Mouse (Mus musculus): ENCODE measurements around the gene Manba. TPM values are rescaled to one million over a fixed set of nuclear protein-coding genes. Genes with fewer than 3 reads are reported as not detected.
"Not testable (repeated sequence)": the region's sequence is repeated elsewhere in the genome, so short reads cannot be mapped to it uniquely, and the experiment has no call there.

Gene Manba
- polyA plus RNA-seq, 1 experiment from 2014 or later = 35.2 TPM

DNA sequence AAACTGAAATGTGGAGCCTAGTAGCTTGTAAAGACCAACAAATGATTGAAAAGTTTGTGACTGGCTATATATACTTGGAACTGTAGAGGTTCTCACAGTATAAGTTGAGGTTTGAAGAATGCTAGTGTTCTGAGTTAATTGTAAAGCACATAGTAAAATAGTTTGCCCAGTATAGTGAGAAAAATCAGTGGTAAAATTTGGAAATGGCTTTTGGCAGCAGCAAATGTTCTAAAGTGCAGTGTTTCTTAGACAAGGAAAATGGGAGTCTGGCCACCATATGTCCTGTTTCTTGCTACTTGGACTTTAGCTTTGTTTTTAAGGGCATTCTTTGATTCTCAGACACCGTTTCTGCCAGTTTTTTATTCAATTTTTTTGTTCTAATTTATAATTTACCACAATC, 17.0 kb upstream of the Manba start:
- ATAC-seq (replicated peaks; ENCODE audit: insufficient number of reproducible peaks, insufficient read depth, low FRiP score, low read depth) = no peak
- no peak overlapping the region for H3K4me3 ChIP-seq
- H3K4me1 ChIP-seq (replicated peaks) = peaks cover 12% of the 10 kb centered on the region
- no peaks in the 10 kb centered on the region for H3K9me3 ChIP-seq (replicated peaks)
- no peak overlapping the region for H3K27ac ChIP-seq
- 84% methylated on average over 1 of the region's 1 CpGs for WGBS
- no peak overlapping the region for H3K9ac ChIP-seq
- no peak overlapping the region for H3K4me2 ChIP-seq
- H3K36me3 ChIP-seq = peaks cover 16% of the 10 kb centered on the region
- H3K27me3 ChIP-seq = no peaks in the 10 kb centered on the region

DNA sequence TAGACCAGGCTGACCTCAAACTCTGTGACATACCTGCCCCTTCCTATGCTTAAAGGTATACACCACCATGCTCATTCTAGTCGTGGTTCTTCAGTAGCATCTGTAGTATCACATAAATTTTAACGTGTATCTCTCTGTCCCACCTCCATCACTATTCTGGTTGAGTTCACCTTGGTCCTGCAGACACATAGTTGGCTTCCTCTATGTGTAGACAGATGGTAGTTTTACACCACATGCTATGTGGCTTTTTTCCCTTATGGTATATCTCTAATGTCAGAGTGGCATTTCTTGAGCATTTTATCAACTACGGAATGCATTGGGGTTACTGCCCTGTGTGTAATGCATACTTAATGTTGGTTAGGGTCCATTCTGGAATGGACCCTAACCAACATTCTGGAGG, 16.3 kb upstream of the Manba start:
- ATAC-seq (replicated peaks; ENCODE audit: insufficient number of reproducible peaks, insufficient read depth, low FRiP score, low read depth) = no peak
- no peaks in the 10 kb centered on the region for H3K27me3 ChIP-seq
- H3K9ac ChIP-seq = no peak overlapping the region
- 44% methylated on average over 3 of the region's 3 CpGs for WGBS
- H3K36me3 ChIP-seq = peaks cover 11% of the 10 kb centered on the region
- H3K4me3 ChIP-seq = no peak overlapping the region
- H3K9me3 ChIP-seq (replicated peaks) = no peaks in the 10 kb centered on the region
- H3K4me1 ChIP-seq (replicated peaks) = peaks cover 12% of the 10 kb centered on the region
- H3K4me2 ChIP-seq = no peak overlapping the region
- no peak overlapping the region for H3K27ac ChIP-seq

DNA sequence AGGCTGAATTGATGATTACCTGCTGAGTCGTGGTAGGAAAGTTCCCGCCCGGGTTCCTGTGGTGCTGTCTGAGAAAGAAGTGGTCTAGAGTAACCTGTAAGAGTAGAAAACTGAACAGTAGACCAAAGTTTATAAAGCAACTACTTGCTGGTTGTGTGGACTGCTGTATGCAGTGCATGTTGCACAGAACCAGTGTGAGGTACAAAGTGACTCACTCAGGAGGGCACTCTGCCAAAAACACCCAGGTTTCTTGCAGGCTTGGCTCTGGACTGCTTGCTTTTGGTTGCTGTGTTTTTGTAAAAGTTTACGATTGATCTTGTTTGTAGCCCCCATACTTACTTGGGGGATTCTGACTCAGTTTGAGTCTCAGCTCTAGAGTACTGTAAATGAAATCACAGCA, 15.4 kb upstream of the Manba start:
- no peak overlapping the region for H3K4me2 ChIP-seq
- WGBS = 34% methylated on average over 4 of the region's 4 CpGs
- no peaks in the 10 kb centered on the region for H3K9me3 ChIP-seq (replicated peaks)
- H3K4me1 ChIP-seq (replicated peaks) = peaks cover 9% of the 10 kb centered on the region
- H3K36me3 ChIP-seq = peaks cover 4% of the 10 kb centered on the region
- H3K27me3 ChIP-seq = no peaks in the 10 kb centered on the region
- H3K9ac ChIP-seq = no peak overlapping the region
- peak overlapping the region; percentile 50 for H3K27ac ChIP-seq
- peak; percentile 79 for ATAC-seq (replicated peaks; ENCODE audit: insufficient number of reproducible peaks, insufficient read depth, low FRiP score, low read depth)
- H3K4me3 ChIP-seq = no peak overlapping the region

DNA sequence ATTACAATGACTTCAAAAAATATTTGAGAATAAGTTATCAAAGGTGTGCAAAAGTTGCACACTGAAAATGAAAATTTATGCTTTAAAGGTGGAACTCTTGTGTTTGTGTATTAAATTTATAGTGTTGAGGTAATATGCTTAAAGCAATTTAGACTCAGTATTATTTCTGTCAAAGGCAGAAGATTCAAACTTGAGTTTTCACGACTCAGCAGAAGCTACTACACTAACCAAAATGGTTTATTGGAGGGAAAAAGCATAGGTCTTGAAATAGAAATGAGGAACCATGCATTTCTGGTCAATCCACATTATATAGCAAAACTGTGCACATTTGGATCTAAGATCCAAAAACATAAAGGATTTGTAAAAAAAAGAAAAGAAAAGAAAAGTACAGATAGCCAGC, 14.6 kb upstream of the Manba start:
- Histone ChIP-seq H3K4me3 (no peak overlapping the region), H3K4me2 (no peak overlapping the region), H3K27ac (no peak overlapping the region), H3K4me1 (replicated peaks) (peaks cover 9% of the 10 kb centered on the region), H3K9ac (no peak overlapping the region), H3K27me3 (no peaks in the 10 kb centered on the region), H3K36me3 (peaks cover 4% of the 10 kb centered on the region), H3K9me3 (replicated peaks) (no peaks in the 10 kb centered on the region)
- no peak for ATAC-seq (replicated peaks; ENCODE audit: insufficient number of reproducible peaks, insufficient read depth, low FRiP score, low read depth)
- WGBS = 76% methylated on average over 1 of the region's 1 CpGs

DNA sequence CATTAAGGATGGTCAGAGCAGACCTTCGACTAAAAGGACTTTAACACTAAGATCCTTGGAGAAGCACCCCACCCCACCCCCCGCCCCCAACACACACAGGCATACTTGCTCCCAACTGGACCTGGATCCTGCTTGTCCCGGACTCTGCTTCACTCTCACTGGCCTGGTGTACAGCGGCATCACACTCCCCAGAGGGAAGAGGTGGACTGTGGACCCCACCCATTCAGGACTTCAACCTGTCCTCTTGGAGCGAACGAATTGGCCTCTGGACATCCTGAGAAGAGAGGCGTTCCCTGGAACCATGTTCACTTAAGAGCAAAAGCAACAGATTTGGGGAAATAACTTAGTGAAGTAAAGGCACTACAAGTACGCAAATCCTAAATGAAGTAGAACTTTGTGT, 10.4 kb upstream of the Manba start:
- no peak overlapping the region for H3K27ac ChIP-seq
- no peaks in the 10 kb centered on the region for H3K36me3 ChIP-seq
- no peaks in the 10 kb centered on the region for H3K27me3 ChIP-seq
- WGBS = 81% methylated on average over 8 of the region's 8 CpGs
- no peak for ATAC-seq (replicated peaks; ENCODE audit: insufficient number of reproducible peaks, insufficient read depth, low FRiP score, low read depth)
- no peak overlapping the region for H3K9ac ChIP-seq
- H3K4me3 ChIP-seq = no peak overlapping the region
- H3K9me3 ChIP-seq (replicated peaks) = no peaks in the 10 kb centered on the region
- no peak overlapping the region for H3K4me2 ChIP-seq
- H3K4me1 ChIP-seq (replicated peaks) = peaks cover 4% of the 10 kb centered on the region

DNA sequence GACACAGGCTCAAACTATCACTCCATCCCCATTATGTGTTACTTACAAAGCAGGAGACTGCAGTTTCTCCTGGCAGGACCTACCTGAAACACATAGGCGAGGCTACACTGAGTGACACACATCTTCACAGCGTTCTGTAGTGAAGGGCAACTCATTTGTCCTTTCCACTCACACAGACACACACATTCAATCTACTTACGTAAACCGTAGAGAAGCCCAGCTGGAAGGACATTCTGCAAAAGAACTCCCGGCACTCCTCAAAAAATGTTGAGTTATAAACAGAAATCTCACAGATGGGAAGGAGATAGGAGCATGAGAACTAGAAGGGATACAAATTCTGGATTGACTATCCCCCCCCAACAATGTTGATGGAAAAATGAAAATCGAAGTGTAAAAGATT, 9.1 kb upstream of the Manba start:
- no peak for ATAC-seq (replicated peaks; ENCODE audit: insufficient number of reproducible peaks, insufficient read depth, low FRiP score, low read depth)
- 64% methylated on average over 6 of the region's 6 CpGs for WGBS

DNA sequence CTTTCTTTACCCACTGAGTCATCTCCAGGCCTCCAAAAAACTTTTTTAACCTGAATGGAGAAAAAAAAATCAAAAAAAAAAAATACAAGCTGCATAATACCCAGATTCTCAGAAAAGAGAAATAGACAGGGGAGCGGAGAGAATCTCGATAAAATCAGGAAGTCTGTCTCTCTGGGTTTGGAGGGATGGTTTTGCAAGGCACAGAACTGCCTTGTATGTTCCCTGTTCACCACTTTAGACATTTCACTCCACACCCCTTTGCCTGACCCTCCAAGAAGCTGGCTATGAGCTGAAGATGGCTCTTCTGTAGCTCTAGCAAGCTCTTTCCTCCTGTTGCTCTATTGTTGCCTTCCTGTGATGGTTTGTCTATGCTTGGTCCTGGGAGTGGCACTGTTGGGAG, 8.4 kb upstream of the Manba start:
- H3K4me2 ChIP-seq = no peak overlapping the region
- no peak for ATAC-seq (replicated peaks; ENCODE audit: insufficient number of reproducible peaks, insufficient read depth, low FRiP score, low read depth)
- no peaks in the 10 kb centered on the region for H3K9me3 ChIP-seq (replicated peaks)
- H3K27me3 ChIP-seq = no peaks in the 10 kb centered on the region
- no peaks in the 10 kb centered on the region for H3K36me3 ChIP-seq
- H3K4me3 ChIP-seq = no peak overlapping the region
- 86% methylated on average over 2 of the region's 2 CpGs for WGBS
- no peaks in the 10 kb centered on the region for H3K4me1 ChIP-seq (replicated peaks)
- H3K9ac ChIP-seq = no peak overlapping the region
- H3K27ac ChIP-seq = no peak overlapping the region

More for the DNA sequence above, 9.1 kb upstream of the Manba start:
- Histone ChIP-seq H3K4me1 (replicated peaks) (no peaks in the 10 kb centered on the region), H3K27ac (no peak overlapping the region), H3K36me3 (no peaks in the 10 kb centered on the region), H3K9me3 (replicated peaks) (no peaks in the 10 kb centered on the region), H3K4me2 (no peak overlapping the region), H3K4me3 (no peak overlapping the region), H3K9ac (no peak overlapping the region), H3K27me3 (no peaks in the 10 kb centered on the region)

DNA sequence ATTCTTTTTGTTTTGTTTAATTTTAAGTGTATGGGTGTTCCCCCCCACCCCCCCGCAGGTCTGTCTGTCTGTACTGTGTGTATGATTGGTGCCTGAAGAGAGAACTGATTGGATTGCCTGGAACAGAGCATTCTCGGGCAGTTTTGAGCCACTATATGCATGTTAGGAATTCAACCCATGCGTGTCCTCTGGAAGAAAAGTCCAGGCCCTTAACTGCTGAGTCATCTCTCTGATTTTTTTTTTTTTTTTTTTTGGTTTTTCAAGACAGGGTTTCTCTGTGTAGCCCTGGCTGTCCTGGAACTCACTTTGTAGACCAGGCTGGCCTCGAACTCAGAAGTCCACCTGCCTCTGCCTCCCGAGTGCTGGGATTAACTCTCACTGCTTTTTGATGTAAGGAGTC, 6.3 kb upstream of the Manba start:
- not testable (repeated sequence) for H3K4me3 ChIP-seq; H3K4me1 ChIP-seq (replicated peaks); H3K36me3 ChIP-seq; H3K4me2 ChIP-seq; H3K27ac ChIP-seq; H3K9ac ChIP-seq; ATAC-seq (replicated peaks; ENCODE audit: insufficient number of reproducible peaks, insufficient read depth, low FRiP score, low read depth); H3K9me3 ChIP-seq (replicated peaks); H3K27me3 ChIP-seq
- WGBS = 69% methylated on average over 5 of the region's 5 CpGs

DNA sequence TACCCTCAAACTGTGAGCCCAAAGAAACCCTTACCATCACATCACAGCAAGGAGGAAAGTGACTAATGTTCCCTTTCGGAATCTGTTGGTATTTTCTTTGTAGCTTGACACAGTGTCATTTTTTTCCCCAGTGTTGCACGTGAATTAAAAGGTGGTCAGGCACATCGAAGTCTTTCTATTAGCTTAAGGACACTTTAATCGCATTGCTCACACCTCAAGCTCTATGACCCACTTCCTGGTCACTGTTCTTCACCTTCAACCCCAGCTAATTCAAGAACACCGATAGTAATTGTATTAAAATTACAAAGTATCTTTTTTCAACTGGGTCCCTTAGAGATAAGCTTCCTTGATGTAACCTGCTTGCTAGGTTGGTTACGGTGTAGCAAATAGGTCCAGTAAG, 4.6 kb upstream of the Manba start:
- Histone ChIP-seq H3K4me2 (no peak overlapping the region), H3K27ac (no peak overlapping the region), H3K9me3 (replicated peaks) (no peaks in the 10 kb centered on the region), H3K27me3 (no peaks in the 10 kb centered on the region), H3K36me3 (no peaks in the 10 kb centered on the region), H3K4me3 (no peak overlapping the region), H3K9ac (no peak overlapping the region), H3K4me1 (replicated peaks) (0 out of 2 replicates have a peak, but pooled peaks cover 4% of the 10 kb centered on the region)
- ATAC-seq (replicated peaks; ENCODE audit: insufficient number of reproducible peaks, insufficient read depth, low FRiP score, low read depth) = no peak
- 85% methylated on average over 6 of the region's 6 CpGs for WGBS

DNA sequence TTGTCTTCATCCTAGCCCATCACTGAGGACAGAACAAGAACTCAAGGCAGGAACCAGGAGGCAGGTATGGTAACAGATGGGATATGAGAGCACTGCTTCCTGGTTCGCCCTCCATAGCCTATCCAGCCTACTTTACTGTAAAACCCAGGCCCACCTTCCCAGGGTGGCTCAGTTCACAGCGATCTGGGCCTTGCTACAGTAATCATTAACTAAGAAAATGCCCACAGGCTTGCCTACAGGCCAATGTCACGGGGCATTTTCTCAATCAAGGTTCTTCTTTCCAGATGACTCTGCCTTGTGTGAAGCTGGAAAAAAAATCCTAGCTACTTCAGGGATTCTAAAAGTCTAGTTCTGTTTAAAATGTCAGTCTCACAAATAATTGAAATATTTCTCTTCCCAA, 3.8 kb upstream of the Manba start:
- Histone ChIP-seq H3K4me1 (replicated peaks) (0 out of 2 replicates have a peak, but pooled peaks cover 4% of the 10 kb centered on the region), H3K9me3 (replicated peaks) (no peaks in the 10 kb centered on the region), H3K4me3 (no peak overlapping the region), H3K27ac (no peak overlapping the region), H3K9ac (no peak overlapping the region), H3K4me2 (no peak overlapping the region), H3K36me3 (no peaks in the 10 kb centered on the region), H3K27me3 (no peaks in the 10 kb centered on the region)
- 91% methylated on average over 3 of the region's 3 CpGs for WGBS
- ATAC-seq (replicated peaks; ENCODE audit: insufficient number of reproducible peaks, insufficient read depth, low FRiP score, low read depth) = no peak

DNA sequence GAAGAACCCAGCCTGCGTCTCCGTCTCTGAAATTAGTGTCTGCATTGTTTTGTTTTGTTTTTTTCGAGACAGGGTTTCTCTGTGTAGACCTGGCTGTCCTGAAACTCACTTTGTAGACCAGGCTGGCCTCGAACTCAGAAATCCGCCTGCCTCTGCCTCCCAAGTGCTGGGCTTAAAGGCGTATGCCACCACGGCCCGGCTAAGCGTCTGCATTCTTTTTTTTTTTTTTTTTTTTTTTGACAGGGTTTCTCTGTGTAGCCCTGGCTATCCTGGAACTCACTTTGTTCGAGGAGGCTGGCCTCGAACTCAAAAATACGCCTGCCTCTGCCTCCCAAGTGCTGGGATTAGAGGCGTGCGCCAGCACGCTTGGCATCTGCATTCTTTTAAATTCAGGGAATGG, 761 bp upstream of the Manba start:
- WGBS = 83% methylated on average over 15 of the region's 15 CpGs
- H3K27ac ChIP-seq; H3K27me3 ChIP-seq; ATAC-seq (replicated peaks; ENCODE audit: insufficient number of reproducible peaks, insufficient read depth, low FRiP score, low read depth); H3K36me3 ChIP-seq; H3K9me3 ChIP-seq (replicated peaks); H3K4me1 ChIP-seq (replicated peaks): not testable (repeated sequence)
- peak overlapping the region; percentile 78 for H3K4me2 ChIP-seq
- H3K4me3 ChIP-seq = peak overlapping the region; percentile 71
- H3K9ac ChIP-seq = peak overlapping the region; percentile 72; the same call in 1 of the 2 replicates

DNA sequence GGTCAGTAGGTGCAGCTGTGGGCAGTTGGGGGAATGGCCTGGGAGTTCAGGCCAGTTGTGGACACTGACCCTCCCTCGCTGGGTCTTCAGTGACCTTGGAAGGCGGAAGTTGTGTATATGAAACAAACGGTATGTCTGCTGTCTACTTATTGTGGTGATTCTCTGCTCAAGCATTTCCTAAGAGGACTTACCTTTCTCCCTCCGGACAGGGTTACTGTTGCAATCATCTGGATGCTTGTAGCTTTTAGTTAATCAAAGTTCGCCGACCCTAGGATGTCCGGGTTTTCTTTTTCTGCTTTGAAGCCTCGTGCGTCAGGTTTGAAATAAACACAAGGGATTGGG, 460 bp downstream of the Manba start:
- Histone ChIP-seq H3K9ac (peak overlapping the region; percentile 72), H3K27me3 (no peaks in the 10 kb centered on the region), H3K4me3 (peak overlapping the region; percentile 71), H3K36me3 (peaks cover 6% of the 10 kb centered on the region; the same call in 1 of the 2 replicates), H3K9me3 (replicated peaks) (no peaks in the 10 kb centered on the region), H3K4me1 (replicated peaks) (0 out of 2 replicates have a peak, but pooled peaks cover 8% of the 10 kb centered on the region), H3K4me2 (peak overlapping the region; percentile 78), H3K27ac (peak overlapping the region; percentile 79)
- ATAC-seq (replicated peaks; ENCODE audit: insufficient number of reproducible peaks, insufficient read depth, low FRiP score, low read depth) = no peak
- WGBS = 8% methylated on average over 9 of the region's 9 CpGs

Data from heart, embryonic 15.5 days (tissue).